Mouse (Mus musculus) MEL (cell line): ENCODE results near the gene Pfpl. TPM values are rescaled to one million over a fixed set of nuclear protein-coding genes. Genes with fewer than 3 reads are reported as not detected.

ENCODE experiments used
- DNase-seq: peaks from one replicate; pipeline ENCODE4 v3.0.0; 2011; ENCODE audit warnings: low read depth, low spot score
- H3K27ac ChIP-seq: 2 replicates; pipeline ENCODE4 v1.5.1; 2012; ENCODE audit warnings: low read depth, mild to moderate bottlenecking, control low read depth, low read length, moderate library complexity; ENCODE audit not compliant: control insufficient read depth
- H3K27me3 ChIP-seq, 2 experiments: fragments of 150-350 bp in 1 of 2; sonication (generic) in 1 of 2; 2 replicates each; pipeline ENCODE4 v1.6.1; 2012; ENCODE audit warnings: low read length in 2 of 2, mild to moderate bottlenecking in 2 of 2, improper control_type of control experiment in 1 of 2, moderate library complexity in 1 of 2; ENCODE audit not compliant: insufficient read depth in 2 of 2, control insufficient read depth in 1 of 2
- H3K36me3 ChIP-seq, 2 experiments: 2 replicates each; pipeline ENCODE4 v1.6.1; 2012 to 2014; ENCODE audit warnings: low read length in 2 of 2, improper control_type of control experiment in 1 of 2, inconsistent platforms in 1 of 2, mild to moderate bottlenecking in 1 of 2; ENCODE audit not compliant: insufficient read depth in 2 of 2, control insufficient read depth in 1 of 2
- H3K4me1 ChIP-seq, 2 experiments: fragments of 150-350 bp in 1 of 2; sonication (generic) in 1 of 2; 2 replicates each; pipeline ENCODE4 v1.6.1; 2012; ENCODE audit warnings: low read length in 2 of 2, improper control_type of control experiment in 1 of 2, mild to moderate bottlenecking in 1 of 2; ENCODE audit not compliant: insufficient read depth in 2 of 2, control insufficient read depth in 1 of 2
- H3K4me3 ChIP-seq, 2 experiments: fragments of 150-350 bp in 1 of 2; sonication (generic) in 1 of 2; 2 replicates each; pipeline ENCODE4 v1.5.1; 2012; ENCODE audit warnings: low read depth in 2 of 2, low read length in 2 of 2, mild to moderate bottlenecking in 2 of 2, moderate library complexity in 2 of 2, control low read depth in 1 of 2, improper control_type of control experiment in 1 of 2; ENCODE audit not compliant: control insufficient read depth in 1 of 2, insufficient read depth in 1 of 2
- H3K79me2 ChIP-seq: 2 replicates; pipeline ENCODE4 v1.6.1; 2012; ENCODE audit warnings: mild to moderate bottlenecking, low read length, moderate library complexity; ENCODE audit not compliant: control insufficient read depth, poor library complexity, insufficient read depth
- H3K9ac ChIP-seq: 2 replicates; pipeline ENCODE4 v1.6.1; 2012; ENCODE audit warnings: low read depth, mild to moderate bottlenecking, control low read depth, low read length, moderate library complexity; ENCODE audit not compliant: control insufficient read depth, poor library complexity, severe bottlenecking
- H3K9me3 ChIP-seq: fragments of 150-350 bp; sonication (generic); replicated peaks from 2 replicates; pipeline ENCODE4 v1.6.1; 2012; ENCODE audit warnings: mild to moderate bottlenecking, low read length, improper control_type of control experiment, moderate library complexity; ENCODE audit not compliant: insufficient read depth
- BHLHE40 ChIP-seq: IDR thresholded peaks from 2 replicates; pipeline ENCODE4 v1.6.1; 2012; ENCODE audit warnings: low read depth, mild to moderate bottlenecking, inconsistent platforms, low read length, improper control_type of control experiment, borderline replicate concordance
- CTCF ChIP-seq, 3 experiments: IDR thresholded peaks in 2 of 3; conservative IDR thresholded peaks in 1 of 3; 2 replicates each; pipeline ENCODE4 v1.5.1; 2011 to 2012; ENCODE audit warnings: low read length in 3 of 3, low read depth in 2 of 3, mild to moderate bottlenecking in 2 of 3, improper control_type of control experiment in 1 of 3, inconsistent platforms in 1 of 3, mixed read lengths in 1 of 3, moderate library complexity in 1 of 3; ENCODE audit not compliant: control insufficient read depth in 1 of 3, insufficient read depth in 1 of 3, poor library complexity in 1 of 3, severe bottlenecking in 1 of 3
- E2F4 ChIP-seq: IDR thresholded peaks from 2 replicates; pipeline ENCODE4 v1.6.1; 2011; ENCODE audit warnings: low read depth, low read length, improper control_type of control experiment, borderline replicate concordance
- ELF1 ChIP-seq: IDR thresholded peaks from 2 replicates; pipeline ENCODE4 v1.6.1; 2014; ENCODE audit warnings: low read depth, mild to moderate bottlenecking, inconsistent platforms, low read length, improper control_type of control experiment, moderate library complexity
- ETS1 ChIP-seq: IDR thresholded peaks from 2 replicates; pipeline ENCODE4 v1.6.1; 2012; ENCODE audit warnings: low read depth, mild to moderate bottlenecking, inconsistent platforms, low read length, improper control_type of control experiment, moderate library complexity
- GABPA ChIP-seq: IDR thresholded peaks from 2 replicates; pipeline ENCODE4 v1.6.1; 2012; ENCODE audit warnings: low read depth, mild to moderate bottlenecking, inconsistent platforms, low read length, improper control_type of control experiment, moderate library complexity
- HCFC1 ChIP-seq: IDR thresholded peaks from 2 replicates; pipeline ENCODE4 v1.6.1; 2012; ENCODE audit warnings: low read depth, mild to moderate bottlenecking, inconsistent platforms, low read length, improper control_type of control experiment, moderate library complexity
- JUND ChIP-seq: IDR thresholded peaks from 2 replicates; pipeline ENCODE4 v1.6.1; 2011; ENCODE audit warnings: low read depth, mild to moderate bottlenecking, improper control_type of control experiment, low read length
- MXI1 ChIP-seq: IDR thresholded peaks from 2 replicates; pipeline ENCODE4 v1.6.1; 2011; ENCODE audit warnings: mild to moderate bottlenecking, low read depth, low read length, improper control_type of control experiment
- MYB ChIP-seq: IDR thresholded peaks from 2 replicates; pipeline ENCODE4 v1.6.1; 2011; ENCODE audit warnings: mild to moderate bottlenecking, low read depth, low read length, improper control_type of control experiment
- NRF1 ChIP-seq: IDR thresholded peaks from 2 replicates; pipeline ENCODE4 v1.6.1; 2014; ENCODE audit warnings: low read depth, mild to moderate bottlenecking, inconsistent platforms, low read length, improper control_type of control experiment, moderate library complexity; ENCODE audit not compliant: poor library complexity, insufficient read depth, severe bottlenecking
- POLR2A ChIP-seq, 2 experiments: IDR thresholded peaks; 2 replicates each; pipeline ENCODE4 v1.6.1; 2011 to 2012; ENCODE audit warnings: low read length in 2 of 2, mild to moderate bottlenecking in 2 of 2, control low read depth in 1 of 2, improper control_type of control experiment in 1 of 2, low read depth in 1 of 2, moderate library complexity in 1 of 2; ENCODE audit not compliant: control insufficient read depth in 1 of 2, insufficient read depth in 1 of 2, poor library complexity in 1 of 2
- RAD21 ChIP-seq: IDR thresholded peaks from 2 replicates; pipeline ENCODE4 v1.6.1; 2011; ENCODE audit warnings: mild to moderate bottlenecking, low read depth, low read length, improper control_type of control experiment
- RCOR1 ChIP-seq: IDR thresholded peaks from 2 replicates; pipeline ENCODE4 v1.6.1; 2012; ENCODE audit warnings: low read depth, mild to moderate bottlenecking, inconsistent platforms, low read length, improper control_type of control experiment
- SMC3 ChIP-seq: IDR thresholded peaks from 2 replicates; pipeline ENCODE4 v1.6.1; 2011; ENCODE audit warnings: low read depth, low read length, improper control_type of control experiment
- TCF12 ChIP-seq: IDR thresholded peaks from 2 replicates; pipeline ENCODE4 v1.6.1; 2014; ENCODE audit warnings: low read depth, mild to moderate bottlenecking, inconsistent platforms, low read length, improper control_type of control experiment, moderate library complexity
- UBTF ChIP-seq: IDR thresholded peaks from 2 replicates; pipeline ENCODE4 v1.6.1; 2012; ENCODE audit warnings: low read depth, mild to moderate bottlenecking, inconsistent platforms, low read length, improper control_type of control experiment, moderate library complexity, borderline replicate concordance; ENCODE audit not compliant: insufficient read depth
- USF2 ChIP-seq, 2 experiments: IDR thresholded peaks; 2 replicates each; pipeline ENCODE4 v1.6.1; 2011 to 2012; ENCODE audit warnings: improper control_type of control experiment in 2 of 2, low read length in 2 of 2, borderline replicate concordance in 1 of 2, inconsistent platforms in 1 of 2, low read depth in 1 of 2, mild to moderate bottlenecking in 1 of 2; ENCODE audit not compliant: insufficient read depth in 1 of 2
- ZC3H11A ChIP-seq: IDR thresholded peaks from 2 replicates; pipeline ENCODE4 v1.6.1; 2012; ENCODE audit warnings: low read depth, mild to moderate bottlenecking, inconsistent platforms, low read length, improper control_type of control experiment
- ZKSCAN1 ChIP-seq: IDR thresholded peaks from 2 replicates; pipeline ENCODE4 v1.6.1; 2012; ENCODE audit warnings: low read depth, mild to moderate bottlenecking, inconsistent platforms, low read length, improper control_type of control experiment, moderate library complexity
- ZMIZ1 ChIP-seq: IDR thresholded peaks from 2 replicates; pipeline ENCODE4 v1.6.1; 2012; ENCODE audit warnings: low read depth, mild to moderate bottlenecking, inconsistent platforms, low read length, improper control_type of control experiment, moderate library complexity
- ZNF384 ChIP-seq: IDR thresholded peaks from 2 replicates; pipeline ENCODE4 v1.6.1; 2012; ENCODE audit warnings: low read depth, mild to moderate bottlenecking, inconsistent platforms, low read length, improper control_type of control experiment
- polyA plus RNA-seq, 2 experiments: library from polyadenylated mRNA; stranded (reverse) in 1 of 2; unstranded in 1 of 2; fragments of >175 nt in 1 of 2; fragments of >200 nt in 1 of 2; gene quantifications; 2 replicates each; pipeline versions ENCODE4 v1.2.1 to v1.2.4; 2012; ENCODE audit warnings: low replicate concordance in 2 of 2, low read depth in 1 of 2; ENCODE audit not compliant: insufficient read length in 2 of 2, insufficient read depth in 1 of 2, missing spikeins in 1 of 2
- total RNA-seq: library from RNA; depleted of rRNA; stranded (reverse); fragments of 300-350 nt; gene quantifications from 2 replicates; pipeline ENCODE4 v1.2.3, GENCODE M21; 2012

Pfpl gene
- total and polyA plus RNA-seq, 3 experiments: not detected

DNA sequence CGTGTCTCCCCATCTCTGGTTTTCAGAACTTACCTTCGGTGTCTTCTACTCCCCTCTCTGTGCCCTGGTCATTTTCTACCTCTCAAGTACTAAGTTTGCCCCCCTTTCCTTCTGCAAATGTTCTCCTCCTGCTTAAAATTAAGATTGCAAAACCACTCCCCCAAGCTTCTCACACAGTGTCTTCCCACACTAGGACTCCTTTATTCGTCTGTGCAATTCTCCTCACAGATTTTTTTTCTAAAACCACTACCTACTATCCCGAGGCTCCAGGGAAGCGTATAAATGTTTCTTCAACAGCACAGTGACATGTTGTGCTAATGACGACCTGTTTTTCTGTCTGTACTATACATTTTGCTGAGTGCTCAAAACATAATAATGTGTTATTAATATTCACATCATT, 7.2 kb upstream of the Pfpl start:
- Histone ChIP-seq H3K9me3 (no peaks in the 10 kb centered on the region), H3K79me2 (no peaks in the 10 kb centered on the region), H3K27me3 (no peaks in the 10 kb centered on the region; a peak in 1 of 4 replicates), H3K4me3 (no peak overlapping the region)
- TF ChIP-seq HCFC1 (no peak), ZKSCAN1 (no peak), ZC3H11A (no peak), ZMIZ1 (no peak), E2F4 (no peak), MYB (no peak), JUND (no peak), BHLHE40 (no peak), CTCF (IDR thresholded peaks at IDR 0.05 in 2 of 3, conservative IDR thresholded peaks at IDR 0.05 in 1 of 3; ENCODE audit: control insufficient read depth in 1 of 3, insufficient read depth in 1 of 3, low read depth in 2 of 3, low read length in 3 of 3, poor library complexity in 1 of 3, severe bottlenecking in 1 of 3) (no peak), MXI1 (no peak), USF2 (IDR thresholded peaks at IDR 0.05; ENCODE audit: borderline replicate concordance in 1 of 2, insufficient read depth in 1 of 2, low read depth in 1 of 2, low read length in 2 of 2) (no peak), GABPA (no peak), NRF1 (no peak), ELF1 (no peak), POLR2A (IDR thresholded peaks at IDR 0.05; ENCODE audit: control insufficient read depth in 1 of 2, insufficient read depth in 1 of 2, low read depth in 1 of 2, low read length in 2 of 2, poor library complexity in 1 of 2) (no peak), UBTF (no peak), ETS1 (no peak), TCF12 (no peak), SMC3 (no peak)
- TF ChIP-seq, all 39 proteins: peak for 0
- Histone ChIP-seq H3K36me3 (no peaks in the 10 kb centered on the region), H3K27ac (no peak overlapping the region), H3K9ac (no peak overlapping the region), H3K4me1 (no peaks in the 10 kb centered on the region)
- no peak for DNase-seq

DNA sequence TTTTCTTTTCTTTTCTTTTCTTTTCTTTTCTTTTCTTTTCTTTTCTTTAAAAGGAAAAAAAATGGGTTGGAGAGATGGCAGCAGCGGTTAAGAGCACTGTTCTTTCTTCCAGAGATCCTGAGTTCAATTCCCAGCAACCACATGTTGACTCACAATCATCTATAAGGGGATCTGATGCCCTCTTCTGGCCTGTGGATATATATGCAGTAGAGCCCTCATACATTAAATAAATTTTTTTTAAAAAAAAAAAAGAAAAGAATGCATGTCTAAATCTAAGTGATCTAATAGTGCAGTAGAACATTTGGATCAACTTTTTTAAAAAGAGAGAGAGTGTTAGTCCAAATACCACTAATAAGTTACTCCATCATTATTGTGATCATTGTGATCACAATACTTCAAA, 6.0 kb upstream of the Pfpl start:
- no peaks in the 10 kb centered on the region for H3K4me1 ChIP-seq
- H3K9me3 ChIP-seq: no peaks in the 10 kb centered on the region
- peaks cover 0 to 1% of the 10 kb centered on the region in 2 experiments; a peak in 1 of 4 replicates for H3K27me3 ChIP-seq
- H3K79me2 ChIP-seq: no peaks in the 10 kb centered on the region
- no peaks in the 10 kb centered on the region for H3K36me3 ChIP-seq
- H3K27ac ChIP-seq: no peak overlapping the region
- peak; percentile 13 for DNase-seq
- no peak overlapping the region for H3K9ac ChIP-seq
- H3K4me3 ChIP-seq: no peak overlapping the region
- TF ChIP-seq ZNF384 (peak; percentile 54), CTCF (IDR thresholded peaks at IDR 0.05 in 2 of 3, conservative IDR thresholded peaks at IDR 0.05 in 1 of 3; ENCODE audit: control insufficient read depth in 1 of 3, insufficient read depth in 1 of 3, low read depth in 2 of 3, low read length in 3 of 3, poor library complexity in 1 of 3, severe bottlenecking in 1 of 3) (0 out of 6 replicates have a peak, but pooled peaks of 1 of the 3 experiments have one; percentile 8), RAD21 (peak; percentile 7), RCOR1 (no peak)
